Mouse (Mus musculus) ES-Bruce4 (cell line): Measurements from ENCODE around the gene Kptn.

Experiments used
- CTCF ChIP-seq: IDR thresholded peaks from one replicate; pipeline ENCODE4 v1.8.1; 2011; ENCODE audit warnings: low read depth, low read length
- EP300 ChIP-seq: IDR thresholded peaks from 2 replicates; pipeline ENCODE4 v1.6.1; 2011; ENCODE audit warnings: low read depth, low read length; ENCODE audit not compliant: insufficient read depth
- POLR2A ChIP-seq: IDR thresholded peaks from one replicate; pipeline ENCODE4 v1.8.1; 2011; ENCODE audit warnings: low read length; ENCODE audit not compliant: insufficient read depth

- TF ChIP-seq POLR2A (no peak), EP300 (no peak), CTCF (no peak)
Observed at GRCm38 (mm10) chr7:16103760-16104159, 15.9 kb upstream of the Kptn start.
